10 mouse cellular contexts compared by ENCODE assay signal in the genomic region with DNA sequence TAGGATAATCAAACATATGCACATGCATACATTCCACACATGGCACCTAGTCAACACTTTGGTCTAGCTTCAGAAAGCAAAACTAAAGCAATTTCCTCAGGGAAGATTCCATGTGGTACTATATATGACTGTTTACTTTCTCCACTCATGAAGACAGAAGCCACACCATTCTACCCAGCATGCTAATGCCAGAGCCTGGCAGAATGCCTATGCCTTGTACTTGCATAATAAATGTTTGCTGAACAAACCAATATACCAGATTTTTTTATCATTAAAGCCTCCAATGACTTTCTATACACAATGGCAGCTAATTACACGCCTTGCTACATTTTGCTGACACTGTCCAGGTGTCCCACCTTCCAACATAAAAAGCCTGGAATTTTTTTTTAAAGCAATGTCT. TPM values are rescaled to one million over a fixed set of nuclear protein-coding genes. Genes with fewer than 3 reads are reported as not detected.
DNase-seq lines count a peak whose midpoint lies in the region; ATAC-seq and TF ChIP-seq lines count a peak whose summit lies in the region.
"Had no signal": no experiment of that assay in that cellular context is flagged by ENCODE, and none has a peak within 500 bp of the region (broad histone marks: within the 10 kb centered on the region; RNA-seq: fewer than 3 reads in every experiment).

No protein-coding gene starts in this region.

- H3K4me3 ChIP-seq in intestine, embryonic 14.5 days (ENCODE audit: low read depth, low read length): no peak overlapping the region
- H3K4me3 ChIP-seq in intestine, embryonic 16.5 days (ENCODE audit: low read length): no peak overlapping the region
- H3K4me3 ChIP-seq in G1E (ENCODE audit: low read depth, low read length): peak overlapping the region; percentile 53; the same call in 1 of the 2 replicates

- no peaks in the 10 kb centered on the region for H3K36me3 ChIP-seq in intestine, embryonic 14.5 days (ENCODE audit: control insufficient read depth, insufficient read depth, low read length)
- H3K36me3 ChIP-seq in intestine, embryonic 16.5 days (ENCODE audit: control insufficient read depth, insufficient read depth, low read length): no peaks in the 10 kb centered on the region
- H3K36me3 ChIP-seq in G1E (replicated peaks): peaks cover 18% of the 10 kb centered on the region

- WGBS in intestine, embryonic 14.5 days: 57% methylated on average over 1 of the region's 1 CpGs
- WGBS in intestine, embryonic 16.5 days: 55% methylated on average over 1 of the region's 1 CpGs

- DNase-seq in intestine, embryonic 14.5 days (ENCODE audit: low spot score): no peak
- DNase-seq in 3T3-L1 (ENCODE audit: low read depth, low spot score) (peak; percentile 35), G1E (ENCODE audit: low spot score) (no peak)
- DNase-seq in induced T-regulatory cell, adult 2 months (ENCODE audit: low read depth): peak; percentile 17
- no peak for DNase-seq in ovary, postnatal 10 days (ENCODE audit: low spot score)
- no peak for DNase-seq in layer of hippocampus, adult 9-11 months
- no peak for DNase-seq in left cerebral cortex, adult 18-20 months (ENCODE audit: low spot score in 2 of 2)
- DNase-seq: kidney, adult 18-20 months; thymus, postnatal 14 days had no signal

- no peak overlapping the region for H3K27ac ChIP-seq in intestine, embryonic 14.5 days (ENCODE audit: low read depth)
- no peak overlapping the region for H3K27ac ChIP-seq in intestine, embryonic 16.5 days (ENCODE audit: low read length)

- no peaks in the 10 kb centered on the region for H3K9me3 ChIP-seq in intestine, embryonic 14.5 days (ENCODE audit: control insufficient read depth, low read length)
- H3K9me3 ChIP-seq in intestine, embryonic 16.5 days (ENCODE audit: control insufficient read depth, low read length): no peaks in the 10 kb centered on the region
- H3K9me3 ChIP-seq in G1E (replicated peaks): no peaks in the 10 kb centered on the region

- TF ChIP-seq CTCF in G1E (IDR thresholded peaks at IDR 0.05; ENCODE audit: low read depth, low read length): no peak

- no peak overlapping the region for H3K9ac ChIP-seq in intestine, embryonic 14.5 days (ENCODE audit: low read length)
- H3K9ac ChIP-seq in intestine, embryonic 16.5 days (ENCODE audit: low read depth, low read length): no peak overlapping the region

- H3K4me1 ChIP-seq in intestine, embryonic 14.5 days (replicated peaks; ENCODE audit: control insufficient read depth, insufficient read depth, low read length): no peaks in the 10 kb centered on the region
- H3K4me1 ChIP-seq in intestine, embryonic 16.5 days (ENCODE audit: control insufficient read depth, insufficient read depth, low read length): no peaks in the 10 kb centered on the region
- peaks cover 19% of the 10 kb centered on the region for H3K4me1 ChIP-seq in G1E (ENCODE audit: insufficient read depth, low read depth, low read length)

- no peak for ATAC-seq in intestine, embryonic 14.5 days (replicated peaks; ENCODE audit: low FRiP score, low TSS enrichment, low read depth)
- ATAC-seq in intestine, embryonic 16.5 days: no peak
- no peak for ATAC-seq in G1E (ENCODE audit: extremely low read depth, insufficient number of reproducible peaks, low FRiP score, poor library complexity, severe bottlenecking)

- H3K27me3 ChIP-seq in intestine, embryonic 14.5 days (replicated peaks; ENCODE audit: control insufficient read depth, insufficient read depth, low read length): no peaks in the 10 kb centered on the region
- H3K27me3 ChIP-seq in intestine, embryonic 16.5 days (replicated peaks; ENCODE audit: control insufficient read depth, insufficient read depth, low read length): no peaks in the 10 kb centered on the region
- no peaks in the 10 kb centered on the region for H3K27me3 ChIP-seq in G1E (ENCODE audit: insufficient read depth, low read length)

- peak overlapping the region; percentile 51 for H3K4me2 ChIP-seq in intestine, embryonic 14.5 days (ENCODE audit: low read length)
- no peak overlapping the region for H3K4me2 ChIP-seq in intestine, embryonic 16.5 days (ENCODE audit: low read depth, low read length)

RNA-seq across cellular contexts. Expression of gene Pola1, which starts 1.7 kb away (rescaled TPM):
- polyA plus RNA-seq in intestine, embryonic 14.5 days (2014; fragmentation: Nextera tagmentation; extraction: Ambion mirVana): 18.2 and 20.2 TPM in 2 replicates
- 11.6 and 12.3 TPM in 2 replicates for polyA plus RNA-seq in intestine, embryonic 16.5 days (2015; fragmentation: Nextera tagmentation; extraction: Ambion mirVana)
- 91.6 and 100 TPM in 2 replicates for total RNA-seq in G1E (2014; fragmentation: Nextera tagmentation)
- 91.5 and 104 TPM in 2 replicates for total RNA-seq in G1E (2017)
- polyA plus RNA-seq in G1E (2012): 4.1 and 6.2 TPM in 2 replicates
- total RNA-seq in left cerebral cortex, adult 18-20 months (2021): 1 to 10 TPM; 8.7 to 9.1 TPM

RNA-seq across cellular contexts. Expression of gene Pcyt1b, which starts 24.4 kb away (rescaled TPM):
- 2.4 and 2.5 TPM in 2 replicates for polyA plus RNA-seq in intestine, embryonic 14.5 days (2014; fragmentation: Nextera tagmentation; extraction: Ambion mirVana)
- 1.2 and 1.3 TPM in 2 replicates for polyA plus RNA-seq in intestine, embryonic 16.5 days (2015; fragmentation: Nextera tagmentation; extraction: Ambion mirVana)
- 6.0 and 17.1 TPM in 2 replicates for total RNA-seq in G1E (2014; fragmentation: Nextera tagmentation)
- total RNA-seq in G1E (2017): 11.0 and 16.8 TPM in 2 replicates
- polyA plus RNA-seq in G1E (2012): 1.3 and 1.8 TPM in 2 replicates
- total RNA-seq in left cerebral cortex, adult 18-20 months (2021): 10 to 100 TPM; 29.5 to 30.8 TPM

Comparison
In these comparisons a context has a peak if more than half of its experiments do, and no peak if none do; other contexts are left out.
1. DNase-seq: peak in 3T3-L1 (single experiment) and induced T-regulatory cell, adult 2 months (single experiment); none in intestine, embryonic 14.5 days (single experiment), G1E (single experiment), ovary, postnatal 10 days (single experiment), layer of hippocampus, adult 9-11 months (single experiment) and left cerebral cortex, adult 18-20 months (0 of 2).